Mouse (Mus musculus) kidney, embryonic 15.5 days (tissue): ENCODE data around the gene Oxsm. TPM values are rescaled to one million over a fixed set of nuclear protein-coding genes. Genes with fewer than 3 reads are reported as not detected.
A peak's percentile ranks its signal among the peaks of the same experiment; 100 is the strongest.

Experiments used
- ATAC-seq: fragments of 200-750 bp; cut with Nextera tagmentation; replicated peaks from 2 replicates; pipeline ENCODE4 v1.8.0; 2017; ENCODE audit warnings: moderate TSS enrichment; ENCODE audit not compliant: low FRiP score
- H3K27ac ChIP-seq: fragments of 300-500 bp; sonication (generic); 2 replicates; pipeline ENCODE4 v1.5.1; 2015; ENCODE audit warnings: mild to moderate bottlenecking, inconsistent platforms
- H3K27me3 ChIP-seq: fragments of 300-500 bp; sonication (generic); 2 replicates; pipeline ENCODE4 v1.6.1; 2015; ENCODE audit warnings: inconsistent platforms
- H3K36me3 ChIP-seq: fragments of 300-500 bp; sonication (generic); 2 replicates; pipeline ENCODE4 v1.6.1; 2015; ENCODE audit warnings: inconsistent platforms
- H3K4me1 ChIP-seq: fragments of 300-500 bp; sonication (generic); 2 replicates; pipeline ENCODE4 v1.6.1; 2015; ENCODE audit warnings: inconsistent platforms
- H3K4me2 ChIP-seq: fragments of 300-500 bp; sonication (generic); 2 replicates; pipeline ENCODE4 v1.6.1; 2015; ENCODE audit warnings: moderate library complexity, mild to moderate bottlenecking, inconsistent platforms
- H3K4me3 ChIP-seq: fragments of 300-500 bp; sonication (generic); replicated peaks from 2 replicates; pipeline ENCODE4 v1.5.1; 2015; ENCODE audit warnings: mild to moderate bottlenecking, inconsistent platforms
- H3K9ac ChIP-seq: fragments of 300-500 bp; sonication (generic); 2 replicates; pipeline ENCODE4 v1.6.1; 2015; ENCODE audit warnings: mild to moderate bottlenecking, inconsistent platforms
- H3K9me3 ChIP-seq: fragments of 300-500 bp; sonication (generic); replicated peaks from 2 replicates; pipeline ENCODE4 v1.6.1; 2016; ENCODE audit warnings: inconsistent platforms
- WGBS: fragments of 180-500 bp; shearing (Covaris S2); methylation state at CpG from one replicate; pipeline ENCODE4 v1.1.7; 2015; ENCODE audit warnings: mixed read lengths; 5-methylcytosine and 5-hydroxymethylcytosine counted together
- polyA plus RNA-seq: library from polyadenylated mRNA; unstranded; fragments of >200 nt; fragmentation: Nextera tagmentation; extraction: Ambion mirVana; gene quantifications from 2 replicates; pipeline ENCODE4 v1.2.1, GENCODE M21; 2015

Gene Oxsm
- polyA plus RNA-seq, 1 experiment from 2014 or later: 2.5 TPM

GRCm38 (mm10) chr14:16256209-16256608 is 6.6 kb upstream of the Oxsm start:
- no peaks in the 10 kb centered on the region for H3K27me3 ChIP-seq
- H3K4me1 ChIP-seq: no peaks in the 10 kb centered on the region
- H3K4me2 ChIP-seq: no peak overlapping the region
- no peak overlapping the region for H3K4me3 ChIP-seq
- H3K36me3 ChIP-seq: peaks cover 30% of the 10 kb centered on the region
- H3K9ac ChIP-seq: no peak overlapping the region
- no peaks in the 10 kb centered on the region for H3K9me3 ChIP-seq
- ATAC-seq: no peak
- WGBS: 55% methylated on average over 2 of the region's 2 CpGs
- H3K27ac ChIP-seq: no peak overlapping the region

- H3K4me1 ChIP-seq: no peaks in the 10 kb centered on the region
- H3K4me3 ChIP-seq: no peak overlapping the region
- H3K36me3 ChIP-seq: peaks cover 30% of the 10 kb centered on the region
- H3K9ac ChIP-seq: no peak overlapping the region
- WGBS: 85% methylated on average over 3 of the region's 3 CpGs
- no peak overlapping the region for H3K27ac ChIP-seq
- H3K4me2 ChIP-seq: no peak overlapping the region
- no peak for ATAC-seq
- no peaks in the 10 kb centered on the region for H3K27me3 ChIP-seq
- H3K9me3 ChIP-seq: no peaks in the 10 kb centered on the region
Measured at GRCm38 (mm10) chr14:16255745-16256144, 6.1 kb upstream of the Oxsm start.

GRCm38 (mm10) chr14:16250099-16250498 is 491 bp upstream of the Oxsm start:
- WGBS: 71% methylated on average over 3 of the region's 3 CpGs

GRCm38 (mm10) chr14:16248603-16249157 is 928 bp downstream of the Oxsm start:
- peak overlapping the region; percentile 73 for H3K9ac ChIP-seq
- peak overlapping the region; percentile 78 for H3K4me2 ChIP-seq
- H3K27ac ChIP-seq: no peak overlapping the region
- 15% methylated on average over 9 of the region's 9 CpGs for WGBS
- H3K9me3 ChIP-seq: no peaks in the 10 kb centered on the region
- peak; percentile 49 for ATAC-seq
- H3K4me1 ChIP-seq: peaks cover 11% of the 10 kb centered on the region
- no peaks in the 10 kb centered on the region for H3K27me3 ChIP-seq
- no peaks in the 10 kb centered on the region for H3K36me3 ChIP-seq
- peak overlapping the region; percentile 72 for H3K4me3 ChIP-seq

More at GRCm38 (mm10) chr14:16250099-16250498, 491 bp upstream of the Oxsm start:
- peak overlapping the region; percentile 78 for H3K4me2 ChIP-seq
- H3K27me3 ChIP-seq: no peaks in the 10 kb centered on the region
- peak overlapping the region; percentile 72 for H3K4me3 ChIP-seq
- peaks cover 10% of the 10 kb centered on the region for H3K4me1 ChIP-seq
- peak overlapping the region; percentile 73; the same call in 1 of the 2 replicates for H3K9ac ChIP-seq
- H3K36me3 ChIP-seq: peaks cover 10% of the 10 kb centered on the region; the same call in 1 of the 2 replicates
- H3K27ac ChIP-seq: peak overlapping the region; percentile 85; the same call in 1 of the 2 replicates
- H3K9me3 ChIP-seq: no peaks in the 10 kb centered on the region
- no peak for ATAC-seq

- Histone ChIP-seq H3K9ac (no peak overlapping the region), H3K9me3 (no peaks in the 10 kb centered on the region), H3K4me1 (peaks cover 12% of the 10 kb centered on the region), H3K27ac (no peak overlapping the region), H3K4me3 (peak overlapping the region; percentile 72; the same call in 1 of the 2 replicates), H3K27me3 (no peaks in the 10 kb centered on the region), H3K36me3 (no peaks in the 10 kb centered on the region), H3K4me2 (peak overlapping the region; percentile 78)
- no peak for ATAC-seq
- WGBS: 72% methylated on average over 3 of the region's 3 CpGs
Measured at GRCm38 (mm10) chr14:16248135-16248534, 1.5 kb downstream of the Oxsm start.

GRCm38 (mm10) chr14:16246340-16246912 is 3.2 kb downstream of the Oxsm start:
- no peaks in the 10 kb centered on the region for H3K27me3 ChIP-seq
- no peak overlapping the region for H3K4me3 ChIP-seq
- H3K9me3 ChIP-seq: no peaks in the 10 kb centered on the region
- no peak overlapping the region for H3K9ac ChIP-seq
- H3K36me3 ChIP-seq: no peaks in the 10 kb centered on the region
- no peak for ATAC-seq
- H3K27ac ChIP-seq: no peak overlapping the region
- 94% methylated on average over 2 of the region's 2 CpGs for WGBS
- no peak overlapping the region for H3K4me2 ChIP-seq
- H3K4me1 ChIP-seq: peaks cover 16% of the 10 kb centered on the region

GRCm38 (mm10) chr14:16245127-16245526 is 4.5 kb downstream of the Oxsm start:
- 79% methylated on average over 1 of the region's 1 CpGs for WGBS
- peaks cover 7% of the 10 kb centered on the region; the same call in 1 of the 2 replicates for H3K36me3 ChIP-seq
- H3K27ac ChIP-seq: no peak overlapping the region
- no peaks in the 10 kb centered on the region for H3K27me3 ChIP-seq
- no peak overlapping the region for H3K9ac ChIP-seq
- H3K4me1 ChIP-seq: peaks cover 14% of the 10 kb centered on the region
- no peaks in the 10 kb centered on the region for H3K9me3 ChIP-seq
- H3K4me3 ChIP-seq: no peak overlapping the region
- ATAC-seq: no peak
- H3K4me2 ChIP-seq: no peak overlapping the region

- no peak overlapping the region for H3K27ac ChIP-seq
- 56% methylated on average over 2 of the region's 2 CpGs for WGBS
- no peak overlapping the region for H3K9ac ChIP-seq
- no peaks in the 10 kb centered on the region for H3K9me3 ChIP-seq
- no peak overlapping the region for H3K4me3 ChIP-seq
- peaks cover 7% of the 10 kb centered on the region; the same call in 1 of the 2 replicates for H3K36me3 ChIP-seq
- no peaks in the 10 kb centered on the region for H3K27me3 ChIP-seq
- H3K4me2 ChIP-seq: 0 out of 2 replicates have a peak overlapping the region, but pooled peaks have one; percentile 69
- peaks cover 9% of the 10 kb centered on the region; the same call in 1 of the 2 replicates for H3K4me1 ChIP-seq
- no peak for ATAC-seq
Measured at GRCm38 (mm10) chr14:16244370-16244769, 5.2 kb downstream of the Oxsm start.

GRCm38 (mm10) chr14:16243603-16244209 is 5.9 kb downstream of the Oxsm start:
- Histone ChIP-seq H3K4me1 (peaks cover 9% of the 10 kb centered on the region; the same call in 1 of the 2 replicates), H3K4me3 (peak overlapping the region; percentile 59), H3K9me3 (no peaks in the 10 kb centered on the region), H3K27me3 (no peaks in the 10 kb centered on the region), H3K36me3 (peaks cover 7% of the 10 kb centered on the region; the same call in 1 of the 2 replicates), H3K9ac (peak overlapping the region; percentile 57), H3K27ac (peak overlapping the region; percentile 82), H3K4me2 (peak overlapping the region; percentile 69)
- 18% methylated on average over 10 of the region's 10 CpGs for WGBS
- peak; percentile 52 for ATAC-seq

GRCm38 (mm10) chr14:16242947-16243602 is 6.5 kb downstream of the Oxsm start:
- H3K9ac ChIP-seq: peak overlapping the region; percentile 57
- 2% methylated on average over 34 of the region's 34 CpGs for WGBS
- peaks cover 7% of the 10 kb centered on the region; the same call in 1 of the 2 replicates for H3K36me3 ChIP-seq
- peak overlapping the region; percentile 59 for H3K4me3 ChIP-seq
- H3K4me1 ChIP-seq: 0 out of 2 replicates have a peak, but pooled peaks cover 6% of the 10 kb centered on the region
- H3K27me3 ChIP-seq: no peaks in the 10 kb centered on the region
- ATAC-seq: peak; percentile 94
- H3K4me2 ChIP-seq: peak overlapping the region; percentile 69
- no peaks in the 10 kb centered on the region for H3K9me3 ChIP-seq
- peak overlapping the region; percentile 82 for H3K27ac ChIP-seq

GRCm38 (mm10) chr14:16242193-16242815 is 7.3 kb downstream of the Oxsm start:
- Histone ChIP-seq H3K36me3 (peaks cover 7% of the 10 kb centered on the region; the same call in 1 of the 2 replicates), H3K4me3 (peak overlapping the region; percentile 59), H3K9me3 (no peaks in the 10 kb centered on the region), H3K4me2 (peak overlapping the region; percentile 69), H3K27ac (no peak overlapping the region), H3K9ac (no peak overlapping the region), H3K27me3 (no peaks in the 10 kb centered on the region), H3K4me1 (0 out of 2 replicates have a peak, but pooled peaks cover 6% of the 10 kb centered on the region)
- ATAC-seq: no peak
- WGBS: 96% methylated on average over 10 of the region's 10 CpGs
